Mouse (Mus musculus) A20 (cell line): ENCODE results near the gene Luzp1.

ENCODE experiments used
- DNase-seq: peaks from one replicate; pipeline ENCODE4 v3.0.0-alpha.2; 2011; ENCODE audit warnings: low read depth, low spot score

The Luzp1 gene

GRCm38 (mm10) chr4:136546279-136547045 lies 76.9 kb downstream of the Luzp1 start:
- peak; percentile 10 for DNase-seq

GRCm38 (mm10) chr4:136547721-136548120 lies 78.2 kb downstream of the Luzp1 start:
- no peak for DNase-seq

- no peak for DNase-seq
These were observed 78.8 kb downstream of the Luzp1 start for GRCm38 (mm10) chr4:136548381-136548801.

DNA sequence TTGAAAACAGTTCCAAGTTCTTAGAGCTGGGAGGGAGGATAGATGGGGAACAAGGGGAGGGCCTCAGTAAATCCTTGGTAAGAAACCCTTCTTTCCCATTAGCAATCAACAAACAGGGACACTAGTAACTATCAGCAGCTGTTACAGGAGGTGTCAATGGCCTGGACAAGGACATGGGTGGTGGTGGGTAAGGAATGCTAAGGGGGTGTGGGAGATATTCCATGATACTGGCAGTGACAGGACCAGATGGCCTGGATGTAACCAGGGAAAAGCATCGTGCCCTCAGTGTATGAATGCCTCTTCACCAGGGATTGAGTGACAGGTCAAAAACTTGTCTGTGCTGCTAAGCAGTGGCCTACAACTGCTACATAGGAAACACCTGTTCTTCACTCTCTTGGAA lies 83.5 kb downstream of the Luzp1 start:
- no peak for DNase-seq

DNA sequence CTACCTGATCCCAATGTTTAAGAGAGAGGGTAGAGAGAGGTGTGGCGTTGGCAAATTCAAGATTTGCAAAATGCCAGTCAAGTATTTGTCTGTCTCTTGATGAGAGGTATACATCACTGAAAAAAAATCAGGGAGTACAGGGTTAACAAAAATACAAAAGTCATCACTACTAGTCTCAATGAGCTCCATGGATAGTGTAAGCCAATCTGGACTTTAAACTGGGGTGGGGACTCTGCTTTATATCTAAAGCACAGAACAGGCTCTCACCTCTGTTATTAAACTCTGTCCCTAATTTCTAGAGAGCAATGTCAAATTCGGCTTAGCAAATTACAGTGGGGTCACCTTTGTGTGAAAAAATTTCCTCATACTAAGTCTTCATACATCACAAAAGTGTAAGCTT lies 88.1 kb downstream of the Luzp1 start:
- no peak for DNase-seq

GRCm38 (mm10) chr4:136559690-136560089 lies 90.1 kb downstream of the Luzp1 start:
- no peak for DNase-seq

DNA sequence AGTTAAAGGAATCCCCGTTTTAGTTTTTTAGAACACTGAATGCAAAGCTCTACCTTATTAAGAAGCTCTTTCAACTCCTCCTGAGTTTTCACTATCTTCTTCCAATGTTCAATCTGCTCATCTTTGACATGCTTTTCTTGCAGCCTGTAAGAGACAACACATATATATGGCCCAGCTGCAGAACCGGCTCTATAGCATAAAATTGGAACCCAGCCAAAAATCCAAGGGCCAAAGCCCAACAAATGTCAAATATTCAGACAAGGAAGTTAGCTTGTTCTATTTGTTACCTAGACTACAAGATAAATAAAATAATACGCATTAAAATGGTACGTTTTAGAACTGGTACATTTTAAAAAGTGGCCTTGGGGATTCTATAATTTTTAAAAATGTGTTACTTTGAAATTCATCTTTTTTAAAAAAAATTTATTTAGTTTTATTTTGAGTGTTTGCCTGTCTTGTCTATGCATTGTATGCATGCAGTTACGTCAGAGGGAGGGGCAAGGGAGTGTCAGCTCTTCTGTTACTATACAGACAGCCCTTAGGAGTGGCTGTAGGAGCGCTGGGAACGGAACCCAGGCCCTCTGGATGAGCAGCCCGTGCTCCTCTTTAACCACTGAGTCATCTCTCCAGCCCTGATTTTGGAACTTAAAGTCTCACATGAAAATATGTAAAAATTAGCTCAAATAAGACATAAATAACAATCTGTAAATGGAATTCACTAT lies 90.9 kb downstream of the Luzp1 start:
- DNase-seq = no peak

- no peak for DNase-seq
These were observed 93.2 kb downstream of the Luzp1 start for GRCm38 (mm10) chr4:136562755-136563154.

DNA sequence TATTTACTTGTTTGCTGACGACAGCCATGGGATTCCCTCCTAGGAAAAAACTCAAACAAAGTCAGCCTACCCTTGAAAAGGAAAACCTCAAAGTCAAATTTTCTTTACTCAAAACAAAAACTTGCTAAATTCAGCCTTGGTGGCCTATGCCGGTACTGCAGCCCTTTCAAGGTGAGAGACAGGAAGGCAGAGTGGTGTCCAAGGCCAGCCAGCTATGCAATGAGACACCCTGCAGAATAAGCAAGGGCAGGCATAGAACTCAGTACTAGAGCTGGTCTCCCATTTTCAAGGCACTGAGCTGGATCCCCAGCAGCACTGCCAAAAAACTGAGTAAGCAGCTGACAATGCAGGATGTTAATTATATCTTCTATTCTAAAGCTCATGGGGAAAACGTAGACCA lies 99.1 kb downstream of the Luzp1 start:
- peak; percentile 20 for DNase-seq

DNA sequence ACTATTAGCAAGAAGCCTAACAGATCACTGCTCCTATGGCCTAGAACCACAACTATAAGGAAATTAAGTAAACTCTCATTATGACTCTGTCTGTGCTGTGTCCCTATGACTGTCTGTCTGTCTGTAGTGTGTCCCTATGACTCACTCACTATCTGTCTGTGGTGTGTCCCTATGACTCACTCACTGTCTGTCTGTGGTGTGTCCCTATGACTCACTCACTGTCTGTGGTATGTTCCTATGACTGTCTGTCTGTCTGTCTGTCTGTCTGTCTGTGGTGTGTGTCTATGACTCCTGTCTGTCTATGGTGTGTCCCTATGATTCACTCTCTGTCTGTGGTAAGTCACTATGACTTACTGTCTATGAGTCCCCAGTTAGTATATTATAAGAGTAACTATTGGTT lies 100.4 kb downstream of the Luzp1 start:
- no peak for DNase-seq

- no peak for DNase-seq
These were observed 112.3 kb downstream of the Luzp1 start for GRCm38 (mm10) chr4:136581885-136582284.

- no peak for DNase-seq
These were observed 117.8 kb downstream of the Luzp1 start for GRCm38 (mm10) chr4:136587221-136587827.

DNA sequence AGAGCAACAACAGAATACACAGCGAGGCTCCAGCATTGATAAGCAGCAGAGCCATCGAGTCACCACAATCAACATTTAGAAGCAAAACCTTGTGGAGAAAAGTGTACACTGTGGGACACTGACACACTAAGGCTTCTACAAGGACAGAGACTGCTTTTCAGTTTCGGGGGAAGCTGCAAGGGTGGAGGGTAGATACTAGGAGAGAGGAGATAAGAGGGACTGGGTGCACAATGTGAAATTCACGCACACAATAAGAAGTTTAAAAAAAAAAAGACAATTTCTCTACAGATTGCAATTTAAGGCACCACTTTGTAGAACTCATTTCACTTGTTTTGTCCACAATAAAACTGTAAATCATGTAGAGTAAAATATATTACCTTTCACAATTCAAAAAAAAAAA lies 118.4 kb downstream of the Luzp1 start:
- DNase-seq = no peak

DNA sequence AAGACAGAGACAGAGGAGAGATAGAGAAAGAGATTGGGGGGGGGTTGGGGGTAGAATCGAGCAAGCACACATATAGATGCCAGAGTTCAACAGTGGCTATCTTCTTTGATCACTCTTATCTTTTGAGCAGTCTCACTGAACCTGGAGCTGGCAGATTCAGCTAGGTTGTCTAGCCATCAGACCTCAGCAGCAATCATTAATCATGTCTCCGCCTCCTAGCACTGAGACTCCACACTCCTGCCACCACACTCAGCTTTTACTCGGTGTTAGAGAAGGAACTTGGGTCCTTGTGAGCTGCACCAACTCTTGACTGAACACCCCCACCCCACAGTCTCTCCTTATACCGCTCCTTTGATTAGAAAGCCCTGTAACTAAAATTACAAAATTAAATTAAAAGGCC lies 122.5 kb downstream of the Luzp1 start:
- DNase-seq = no peak

DNA sequence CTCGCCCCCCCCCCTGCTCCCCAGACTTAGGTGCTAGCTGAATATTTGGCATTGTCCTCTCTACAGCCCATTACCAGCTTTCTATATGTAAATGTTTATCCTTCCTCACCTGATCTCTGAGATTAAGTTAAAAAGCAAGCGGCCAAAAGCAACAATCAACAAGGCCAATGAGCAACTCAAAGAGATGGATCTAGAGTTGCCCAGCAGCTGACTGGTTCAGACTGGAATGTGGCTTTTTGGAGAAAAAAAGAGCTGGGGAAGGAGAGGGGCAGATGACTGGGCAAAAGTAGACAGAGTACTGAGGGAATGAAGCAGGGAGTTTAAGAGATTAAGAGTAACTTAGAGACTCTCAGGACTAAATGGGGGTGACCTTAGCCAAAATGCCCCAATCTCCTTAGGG lies 124.4 kb downstream of the Luzp1 start:
- no peak for DNase-seq

DNA sequence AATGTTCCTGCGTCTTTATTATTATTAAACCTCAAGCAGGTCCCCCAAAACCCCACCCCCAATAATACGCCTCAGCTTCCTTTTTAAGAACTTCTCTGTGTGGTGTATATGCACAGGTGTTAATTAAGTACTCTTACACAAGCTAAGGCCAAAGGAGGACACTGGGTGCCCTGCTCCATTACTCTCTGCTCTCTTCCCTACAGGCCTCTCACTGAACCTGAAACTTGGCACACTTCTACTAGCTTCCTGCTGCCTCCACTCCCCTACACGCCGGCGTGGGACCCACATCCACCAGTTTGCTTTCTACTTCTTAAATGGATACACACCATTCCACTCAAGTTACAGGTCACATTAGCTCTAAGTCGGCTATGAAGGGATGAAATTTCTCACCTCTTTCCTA lies 125.7 kb downstream of the Luzp1 start:
- DNase-seq = peak; percentile 39

DNA sequence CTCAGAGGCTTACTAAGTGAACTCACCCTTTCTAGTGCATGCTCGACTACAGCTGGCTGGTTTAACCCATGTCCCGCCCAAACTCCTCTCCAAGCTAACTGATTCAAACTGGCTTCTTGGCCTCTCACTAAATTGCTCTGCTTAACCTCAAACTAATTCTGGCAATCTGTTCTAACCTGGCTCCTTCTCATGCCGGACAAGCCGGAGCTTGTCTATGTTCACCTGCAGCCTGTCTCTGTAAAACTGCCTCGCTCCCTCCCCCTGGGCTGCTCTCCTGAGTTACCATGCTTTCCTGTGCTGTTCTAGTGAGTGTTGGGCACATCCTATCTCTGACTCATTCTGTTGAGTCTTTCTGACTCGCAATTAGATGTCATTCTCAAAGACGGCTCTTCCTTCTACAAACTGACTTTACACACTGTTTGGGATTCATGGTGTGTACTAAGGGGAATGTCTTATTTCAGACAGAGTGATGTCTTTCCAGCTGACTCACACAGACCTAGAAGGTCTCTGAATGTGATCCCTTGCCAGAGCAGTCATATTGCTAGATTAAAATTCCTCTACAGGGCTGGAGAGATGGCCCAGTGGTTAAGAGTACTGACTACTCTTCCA lies 128.8 kb downstream of the Luzp1 start:
- DNase-seq = no peak

DNA sequence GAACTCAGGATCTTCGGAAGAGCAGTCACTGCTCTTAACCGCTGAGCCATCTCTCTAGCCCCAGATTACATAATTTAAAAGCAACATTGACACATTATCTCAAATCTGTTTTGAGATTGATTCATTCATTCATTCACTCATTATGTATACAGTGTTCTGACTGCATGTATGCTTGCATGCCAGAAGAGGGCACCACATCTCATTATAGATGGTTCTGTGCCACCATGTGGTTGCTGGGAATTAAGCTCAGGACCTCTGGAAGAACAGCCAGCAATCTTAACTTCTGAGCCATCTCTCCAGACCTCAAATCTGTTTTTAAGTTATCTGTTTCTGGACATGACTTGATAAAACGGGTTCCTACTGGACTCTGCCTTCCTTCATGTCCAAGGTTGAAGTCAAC lies 130.3 kb downstream of the Luzp1 start:
- DNase-seq = no peak

DNA sequence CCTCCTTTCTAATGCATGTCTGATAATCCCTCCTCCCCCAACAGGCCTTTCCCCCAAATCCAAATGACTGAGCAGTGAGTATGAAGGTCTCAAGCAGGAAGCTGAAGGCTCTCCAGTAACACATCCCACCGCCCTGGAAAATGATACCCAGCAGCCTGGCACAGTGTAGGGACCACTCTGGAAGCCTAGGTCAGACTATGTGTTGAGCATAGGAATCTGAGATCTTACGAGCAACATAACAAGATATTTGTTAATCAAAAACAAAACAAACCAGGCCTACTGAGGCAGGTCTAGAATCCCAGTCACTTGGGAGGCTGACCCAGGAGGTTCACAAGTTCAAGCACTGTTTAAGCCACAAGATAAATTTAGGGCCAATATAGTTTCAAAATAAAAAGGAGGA lies 131.0 kb downstream of the Luzp1 start:
- DNase-seq = no peak

- peak; percentile 68 for DNase-seq
These were observed 131.9 kb downstream of the Luzp1 start for GRCm38 (mm10) chr4:136601476-136601875.

GRCm38 (mm10) chr4:136602018-136602554 lies 132.5 kb downstream of the Luzp1 start:
- DNase-seq = peak; percentile 74

DNA sequence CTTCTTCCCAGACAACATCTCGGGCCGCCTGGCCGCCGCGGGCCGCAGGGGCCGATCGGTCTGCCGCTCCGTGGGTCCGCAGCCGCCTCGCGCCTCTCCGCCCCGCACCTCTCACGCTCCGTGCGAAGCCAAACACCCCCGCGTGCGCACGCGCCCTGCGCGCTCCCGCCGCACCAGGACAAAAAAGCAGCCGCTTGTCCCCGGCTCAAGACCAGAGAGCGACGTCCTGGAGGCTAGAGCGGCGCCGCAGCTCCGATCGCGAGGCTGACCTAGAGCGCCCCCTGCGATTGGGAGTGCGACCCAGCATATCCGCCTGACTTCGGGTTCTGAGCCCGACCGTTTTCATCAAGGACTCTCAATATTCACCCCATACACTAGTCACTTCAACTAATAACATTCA lies 133.0 kb downstream of the Luzp1 start, which contains the start of gene Kdm1a:
Kdm1a (minus strand) TSS at position 156 of the 400 bp plus-strand sequence.
- peak; percentile 96 for DNase-seq
